Mouse (Mus musculus) liver, embryonic 16.5 days (tissue): ENCODE measurements around the gene Ptprn2. TPM values are rescaled to one million over a fixed set of nuclear protein-coding genes. Genes with fewer than 3 reads are reported as not detected.

Source experiments
- ATAC-seq: fragments of 200-750 bp; cut with Nextera tagmentation; 2 replicates; pipeline ENCODE4 v1.8.0; 2017; ENCODE audit warnings: low read depth, mild to moderate bottlenecking, moderate number of reproducible peaks, moderate library complexity
- H3K27ac ChIP-seq: fragments of 300-500 bp; sonication (generic); 2 replicates; pipeline ENCODE4 v1.5.1; 2014; ENCODE audit warnings: mild to moderate bottlenecking, low read length
- H3K27me3 ChIP-seq: fragments of 300-500 bp; sonication (generic); 2 replicates; pipeline ENCODE4 v1.6.1; 2014; ENCODE audit warnings: low read depth, low read length, mixed read lengths; ENCODE audit not compliant: control insufficient read depth, insufficient read depth
- H3K36me3 ChIP-seq: fragments of 300-500 bp; sonication (generic); 2 replicates; pipeline ENCODE4 v1.6.1; 2014; ENCODE audit warnings: mild to moderate bottlenecking; ENCODE audit not compliant: control insufficient read depth, insufficient read depth
- H3K4me1 ChIP-seq: fragments of 300-500 bp; sonication (generic); 2 replicates; pipeline ENCODE4 v1.6.1; 2014; ENCODE audit warnings: low read depth, low read length, mixed read lengths; ENCODE audit not compliant: control insufficient read depth
- H3K4me2 ChIP-seq: fragments of 300-500 bp; sonication (generic); 2 replicates; pipeline ENCODE4 v1.6.1; 2014; ENCODE audit warnings: low read depth, low read length, mixed read lengths
- H3K4me3 ChIP-seq: fragments of 300-500 bp; sonication (generic); 2 replicates; pipeline ENCODE4 v1.5.1; 2014; ENCODE audit warnings: low read depth, mild to moderate bottlenecking, low read length
- H3K9ac ChIP-seq: fragments of 300-500 bp; sonication (generic); 2 replicates; pipeline ENCODE4 v1.6.1; 2014; ENCODE audit warnings: low read depth, low read length
- H3K9me3 ChIP-seq: fragments of 300-500 bp; sonication (generic); replicated peaks from 2 replicates; pipeline ENCODE4 v1.6.1; 2016; ENCODE audit warnings: low read length; ENCODE audit not compliant: control insufficient read depth
- WGBS: fragments of 180-500 bp; shearing (Covaris S2); extraction: QIAGEN DNeasy Blood & Tissue Kit; methylation state at CpG from one replicate; pipeline ENCODE4 v1.1.7; 2014; ENCODE audit not compliant: insufficient replicate concordance; 5-methylcytosine and 5-hydroxymethylcytosine counted together
- polyA plus RNA-seq: library from polyadenylated mRNA; unstranded; fragments of >200 nt; fragmentation: Nextera tagmentation; extraction: Ambion mirVana; gene quantifications from 2 replicates; pipeline ENCODE4 v1.2.1, GENCODE M21; 2015

Gene Ptprn2
- polyA plus RNA-seq, 1 experiment from 2014 or later: 0.07 TPM

DNA sequence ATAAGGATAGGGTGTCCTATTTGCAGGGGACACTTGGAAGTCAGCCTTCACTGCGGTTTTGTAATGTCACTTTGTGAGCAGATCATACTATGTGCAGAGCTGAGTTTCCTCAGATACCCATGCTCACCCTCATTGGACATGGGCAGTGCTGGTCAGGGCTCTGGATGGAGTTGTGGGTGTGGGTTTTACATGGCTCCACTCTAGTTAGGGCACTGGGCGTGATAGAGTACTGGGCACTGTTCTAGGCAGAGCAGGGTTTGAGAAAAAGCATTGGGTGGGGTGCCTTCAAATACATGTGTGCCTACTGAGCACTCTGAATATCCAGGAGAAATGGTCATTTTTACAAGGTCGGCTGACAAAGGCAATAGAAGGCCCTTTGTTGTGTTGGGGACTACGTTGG lies 175.5 kb downstream of the Ptprn2 start:
- Histone ChIP-seq H3K9me3 (no peaks in the 10 kb centered on the region), H3K9ac (no peak overlapping the region), H3K36me3 (no peaks in the 10 kb centered on the region), H3K4me2 (no peak overlapping the region), H3K27me3 (no peaks in the 10 kb centered on the region), H3K4me3 (no peak overlapping the region), H3K27ac (no peak overlapping the region), H3K4me1 (no peaks in the 10 kb centered on the region)
- WGBS: 40% methylated on average over 4 of the region's 4 CpGs
- no peak for ATAC-seq

DNA sequence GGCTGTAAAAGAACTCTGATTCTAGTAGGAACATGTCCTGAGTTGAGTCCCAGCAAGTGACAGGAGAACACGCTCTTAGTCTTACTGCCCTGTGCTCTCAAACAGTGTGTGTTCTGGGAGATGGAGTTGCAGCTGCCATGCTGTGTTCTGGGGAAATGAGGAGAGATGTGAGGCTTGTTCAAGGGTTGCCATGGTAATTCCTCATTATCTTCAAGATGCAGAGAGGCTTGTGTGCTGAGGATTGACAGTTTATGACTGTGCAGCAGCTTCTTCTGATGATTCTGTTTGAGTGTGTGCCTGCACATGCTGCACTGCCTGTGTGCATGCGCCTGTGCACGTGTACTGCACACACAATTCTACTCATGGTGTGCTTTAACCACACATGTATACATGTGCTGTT lies 192.2 kb downstream of the Ptprn2 start:
- WGBS: 57% methylated on average over 3 of the region's 3 CpGs
- Histone ChIP-seq H3K9ac (no peak overlapping the region), H3K4me1 (no peaks in the 10 kb centered on the region), H3K27me3 (no peaks in the 10 kb centered on the region), H3K36me3 (no peaks in the 10 kb centered on the region), H3K4me3 (no peak overlapping the region), H3K27ac (no peak overlapping the region), H3K4me2 (no peak overlapping the region), H3K9me3 (no peaks in the 10 kb centered on the region)
- no peak for ATAC-seq

GRCm38 (mm10) chr12:116689832-116690231 lies 204.3 kb downstream of the Ptprn2 start:
- Histone ChIP-seq H3K9ac (no peak overlapping the region), H3K4me3 (no peak overlapping the region), H3K4me1 (no peaks in the 10 kb centered on the region), H3K27ac (no peak overlapping the region), H3K36me3 (no peaks in the 10 kb centered on the region), H3K27me3 (no peaks in the 10 kb centered on the region), H3K4me2 (no peak overlapping the region), H3K9me3 (no peaks in the 10 kb centered on the region)
- ATAC-seq: no peak
- 68% methylated on average over 2 of the region's 2 CpGs for WGBS

DNA sequence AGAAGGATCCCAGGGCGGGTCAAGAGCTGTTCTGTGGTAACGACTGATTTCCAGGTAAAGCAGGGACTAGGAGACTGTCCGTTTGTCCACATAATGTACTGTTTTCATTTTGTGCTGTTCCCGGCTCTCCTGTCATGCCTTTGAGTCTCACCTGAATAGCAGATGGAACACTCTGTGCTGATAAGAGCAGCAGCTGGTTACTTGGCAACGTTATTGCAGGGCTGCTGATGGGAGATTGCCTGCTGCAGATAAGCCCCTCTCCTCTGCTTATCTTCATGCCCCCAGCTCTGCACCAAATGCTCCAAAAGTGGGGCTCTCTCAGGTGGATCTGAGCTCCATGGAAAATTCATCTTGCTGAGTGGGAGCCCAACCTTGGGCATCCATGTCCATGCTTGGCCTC lies 224.0 kb downstream of the Ptprn2 start:
- H3K9ac ChIP-seq: no peak overlapping the region
- no peaks in the 10 kb centered on the region for H3K9me3 ChIP-seq
- no peaks in the 10 kb centered on the region for H3K27me3 ChIP-seq
- H3K4me3 ChIP-seq: no peak overlapping the region
- 41% methylated on average over 5 of the region's 5 CpGs for WGBS
- no peak overlapping the region for H3K27ac ChIP-seq
- H3K36me3 ChIP-seq: no peaks in the 10 kb centered on the region
- H3K4me2 ChIP-seq: no peak overlapping the region
- no peaks in the 10 kb centered on the region for H3K4me1 ChIP-seq
- ATAC-seq: no peak

DNA sequence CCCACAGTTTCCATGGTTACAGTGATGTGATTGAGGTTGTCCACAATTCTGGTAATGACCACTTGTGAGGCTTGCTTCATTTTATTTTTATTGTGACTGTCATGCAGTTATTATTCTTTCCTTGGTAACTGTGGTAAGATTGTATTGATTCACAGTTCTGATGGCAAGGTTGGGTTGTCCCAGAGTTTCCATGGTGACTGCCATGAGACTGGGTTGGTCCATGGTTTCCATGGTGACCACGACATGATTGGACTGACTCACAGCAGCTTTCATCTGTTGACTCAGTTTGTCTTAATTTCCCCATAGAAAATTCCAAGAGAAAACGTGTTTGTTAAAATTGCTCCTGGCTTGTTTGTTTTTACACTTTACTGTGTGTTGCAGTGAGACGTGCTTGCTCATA lies 225.2 kb downstream of the Ptprn2 start:
- WGBS: 51% methylated on average over 3 of the region's 3 CpGs
- no peaks in the 10 kb centered on the region for H3K27me3 ChIP-seq
- no peak for ATAC-seq
- no peak overlapping the region for H3K27ac ChIP-seq
- no peak overlapping the region for H3K4me3 ChIP-seq
- no peak overlapping the region for H3K4me2 ChIP-seq
- no peaks in the 10 kb centered on the region for H3K36me3 ChIP-seq
- no peaks in the 10 kb centered on the region for H3K4me1 ChIP-seq
- H3K9me3 ChIP-seq: no peaks in the 10 kb centered on the region
- H3K9ac ChIP-seq: no peak overlapping the region

GRCm38 (mm10) chr12:116711133-116711532 lies 225.6 kb downstream of the Ptprn2 start:
- Histone ChIP-seq H3K4me3 (no peak overlapping the region), H3K9me3 (no peaks in the 10 kb centered on the region), H3K36me3 (no peaks in the 10 kb centered on the region), H3K4me1 (no peaks in the 10 kb centered on the region), H3K4me2 (no peak overlapping the region), H3K9ac (no peak overlapping the region), H3K27ac (no peak overlapping the region), H3K27me3 (no peaks in the 10 kb centered on the region)
- 77% methylated on average over 6 of the region's 6 CpGs for WGBS
- ATAC-seq: no peak

GRCm38 (mm10) chr12:116713096-116713495 lies 227.6 kb downstream of the Ptprn2 start:
- Histone ChIP-seq H3K4me3 (no peak overlapping the region), H3K9me3 (no peaks in the 10 kb centered on the region), H3K9ac (no peak overlapping the region), H3K4me1 (no peaks in the 10 kb centered on the region), H3K4me2 (no peak overlapping the region), H3K36me3 (no peaks in the 10 kb centered on the region), H3K27ac (no peak overlapping the region), H3K27me3 (no peaks in the 10 kb centered on the region)
- ATAC-seq: no peak

DNA sequence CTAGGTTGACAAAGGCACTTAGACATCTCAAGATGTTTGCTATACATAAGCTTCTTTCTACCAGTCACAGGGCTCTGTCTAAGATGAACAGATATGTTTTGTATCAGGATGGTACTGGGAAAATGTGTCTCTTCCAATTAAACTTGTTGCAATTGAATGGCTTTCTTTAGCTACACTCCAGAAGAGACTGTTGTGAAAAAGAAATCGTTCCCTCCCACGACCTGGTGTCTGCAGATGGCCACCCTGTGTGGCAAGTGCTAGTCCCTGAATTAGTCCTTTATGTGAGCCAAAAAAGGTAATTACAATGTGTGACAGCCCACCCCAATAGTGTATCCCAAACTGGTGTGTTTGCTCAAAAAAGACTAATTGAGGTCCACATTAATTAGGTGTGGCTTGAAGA lies 235.5 kb downstream of the Ptprn2 start:
- H3K4me1 ChIP-seq: no peaks in the 10 kb centered on the region
- no peaks in the 10 kb centered on the region for H3K27me3 ChIP-seq
- H3K9me3 ChIP-seq: no peaks in the 10 kb centered on the region
- 64% methylated on average over 2 of the region's 2 CpGs for WGBS
- ATAC-seq: no peak
- H3K36me3 ChIP-seq: no peaks in the 10 kb centered on the region
- no peak overlapping the region for H3K27ac ChIP-seq
- no peak overlapping the region for H3K4me3 ChIP-seq
- no peak overlapping the region for H3K4me2 ChIP-seq
- no peak overlapping the region for H3K9ac ChIP-seq

DNA sequence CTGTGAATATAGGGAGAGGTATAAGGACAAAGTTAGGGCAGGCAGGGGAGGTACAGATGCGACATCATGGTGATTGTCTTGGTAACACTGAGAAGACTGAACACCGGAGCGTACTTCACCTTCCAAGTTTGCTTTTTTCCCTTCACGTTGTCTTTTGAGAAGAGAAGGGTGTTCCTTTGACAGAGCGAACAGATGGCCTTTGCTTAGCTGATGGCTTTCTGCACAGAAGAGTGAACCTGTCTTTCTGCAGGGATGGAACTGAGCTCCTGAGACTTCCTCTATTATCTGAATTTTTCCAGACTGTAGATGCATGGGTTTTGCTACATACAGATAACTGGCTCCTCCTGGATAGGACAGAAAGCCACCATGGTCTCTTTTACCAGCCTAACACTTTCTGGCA lies 254.6 kb downstream of the Ptprn2 start:
- Histone ChIP-seq H3K9me3 (no peaks in the 10 kb centered on the region), H3K9ac (no peak overlapping the region), H3K4me3 (no peak overlapping the region), H3K4me1 (no peaks in the 10 kb centered on the region), H3K27me3 (no peaks in the 10 kb centered on the region), H3K4me2 (no peak overlapping the region), H3K27ac (no peak overlapping the region), H3K36me3 (no peaks in the 10 kb centered on the region)
- ATAC-seq: no peak
- 74% methylated on average over 5 of the region's 5 CpGs for WGBS

- no peaks in the 10 kb centered on the region for H3K36me3 ChIP-seq
- ATAC-seq: no peak
- no peaks in the 10 kb centered on the region for H3K4me1 ChIP-seq
- no peaks in the 10 kb centered on the region for H3K9me3 ChIP-seq
- no peaks in the 10 kb centered on the region for H3K27me3 ChIP-seq
- H3K9ac ChIP-seq: no peak overlapping the region
- no peak overlapping the region for H3K4me3 ChIP-seq
- H3K4me2 ChIP-seq: no peak overlapping the region
- H3K27ac ChIP-seq: no peak overlapping the region
These were observed 255.8 kb downstream of the Ptprn2 start for GRCm38 (mm10) chr12:116741300-116741699.
